Mouse (Mus musculus): ENCODE data around the gene Gm45844.
"Not testable (repeated sequence)": the region's sequence is repeated elsewhere in the genome, so short reads cannot be mapped to it uniquely, and the experiment has no call there.

The Gm45844 gene

DNA sequence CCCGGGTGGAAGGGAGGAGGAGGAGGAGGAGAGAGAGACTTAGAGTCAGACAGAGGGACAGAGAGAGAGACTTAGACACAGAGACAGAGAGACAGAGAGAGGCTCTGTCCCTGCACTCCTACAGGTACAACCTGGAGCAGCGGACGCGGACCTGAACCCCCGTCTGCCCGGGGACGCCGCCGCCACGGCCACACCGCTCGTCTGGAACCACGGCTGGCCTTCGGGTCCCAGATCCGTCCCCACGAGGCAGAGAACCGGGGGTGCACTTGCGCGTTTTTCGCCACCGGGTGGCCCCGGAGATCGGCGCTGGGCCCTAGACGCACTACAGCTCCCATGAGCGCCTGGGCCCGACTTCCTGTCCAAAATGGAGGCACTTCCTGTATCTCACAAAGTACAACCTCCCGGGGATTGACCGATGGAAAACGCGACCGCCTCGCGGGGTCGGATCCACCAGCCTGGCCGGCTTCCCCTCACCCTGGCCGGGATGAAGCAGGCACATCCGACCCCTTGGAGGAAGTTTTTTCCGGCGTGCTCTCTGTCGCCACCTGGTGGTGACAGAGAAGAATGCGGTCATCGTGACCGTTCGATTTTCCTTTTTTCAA, at the start of gene Gm45844:
Gene Gm45844, minus strand, starts transcription at position 324 of the 602 bp plus-strand sequence.
- DNase-seq (ENCODE audit: low read depth in 1 of 2, low spot score in 2 of 2): peak; percentile 69 to 90

DNA sequence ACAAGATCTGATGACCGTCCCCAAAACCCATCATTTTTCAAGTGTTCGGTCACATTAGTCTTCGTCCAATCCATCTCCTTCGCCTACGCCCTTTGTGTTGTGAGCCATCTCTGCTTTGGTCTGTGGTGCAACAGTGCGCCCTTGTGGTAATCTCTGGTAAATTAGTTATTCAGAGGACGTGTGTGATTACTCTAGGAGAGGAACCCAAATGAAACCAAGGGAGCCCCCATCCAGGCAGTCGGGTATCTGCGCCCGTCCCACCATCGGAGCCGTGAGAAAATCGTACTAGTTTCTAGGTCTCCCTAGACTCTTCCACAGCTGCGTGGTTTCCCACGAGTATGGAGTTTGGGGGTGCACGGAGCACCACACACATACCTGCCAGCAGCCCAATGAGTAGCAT, 17.5 kb upstream of the Gm45844 start:
- DNase-seq (ENCODE audit: low read depth in 1 of 2, low spot score in 2 of 2): peak in 1 of 2 experiments; percentile 56

DNA sequence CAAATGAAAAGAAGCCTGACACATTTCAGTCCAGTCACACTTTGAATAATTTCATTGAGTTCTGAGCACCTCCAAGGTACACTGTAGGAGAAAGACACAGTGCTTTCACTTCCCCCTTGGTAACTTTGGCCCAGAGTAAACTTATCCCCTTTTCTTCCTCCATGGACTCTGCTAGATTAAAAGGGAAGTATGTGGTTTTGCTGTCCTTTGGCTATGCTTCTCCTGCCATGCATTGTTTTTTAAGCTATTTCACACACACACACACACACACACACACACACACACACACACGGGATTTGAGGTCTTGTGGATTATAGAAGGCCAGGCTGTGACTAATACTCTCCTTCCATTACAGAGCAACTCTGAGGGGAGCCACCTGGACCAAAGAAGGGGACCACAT, 3.3 kb upstream of the Gm45844 start:
- DNase-seq (ENCODE audit: low read depth in 1 of 2, low spot score in 2 of 2): peak; percentile 34 to 44

DNA sequence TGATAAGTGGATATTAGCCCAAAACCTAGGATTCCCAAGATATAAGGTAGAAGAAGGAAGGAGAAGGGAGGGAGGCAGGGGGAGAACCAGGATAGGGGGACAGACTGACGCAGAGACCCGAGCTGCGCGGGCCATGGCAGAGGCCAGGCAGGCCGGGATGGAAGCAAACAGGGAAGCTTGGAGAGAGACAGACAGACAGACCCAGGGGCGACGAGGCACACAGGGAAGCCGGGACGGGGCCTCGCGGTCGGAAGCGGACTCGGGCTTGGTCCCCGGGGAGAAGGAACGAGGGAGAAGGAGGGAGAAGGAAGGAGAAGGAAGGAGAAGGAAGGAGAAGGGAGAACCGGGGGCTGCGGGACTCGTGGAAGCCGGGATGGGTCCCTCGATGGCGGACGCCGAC, 533 bp downstream of the Gm45844 start:
- DNase-seq (ENCODE audit: low read depth in 1 of 2, low spot score in 2 of 2): not testable (repeated sequence)

DNA sequence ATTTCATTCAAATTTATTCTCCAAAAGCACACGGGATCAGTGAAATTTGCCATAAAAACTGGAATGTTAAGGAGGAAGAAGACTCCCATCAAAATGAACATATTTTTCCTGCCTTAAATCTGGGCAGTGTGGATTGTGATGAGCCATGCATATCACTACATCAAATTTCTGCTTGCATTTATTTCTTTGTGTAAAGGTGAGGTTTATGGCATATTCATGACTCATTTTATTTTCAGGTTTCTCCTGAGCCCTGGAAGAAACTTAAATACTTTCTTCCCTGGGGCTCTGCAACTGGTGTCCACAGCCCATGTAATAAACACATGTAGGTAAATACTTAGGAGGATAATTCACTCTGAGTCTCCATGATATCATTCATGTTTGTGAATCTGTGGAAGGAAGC, 30.9 kb downstream of the Gm45844 start, which contains the start of gene Vmn2r29:
Gene Vmn2r29, minus strand, starts transcription at position 101 of the 400 bp plus-strand sequence.
- not testable (repeated sequence) for DNase-seq (ENCODE audit: low read depth in 1 of 2, low spot score in 2 of 2)

DNA sequence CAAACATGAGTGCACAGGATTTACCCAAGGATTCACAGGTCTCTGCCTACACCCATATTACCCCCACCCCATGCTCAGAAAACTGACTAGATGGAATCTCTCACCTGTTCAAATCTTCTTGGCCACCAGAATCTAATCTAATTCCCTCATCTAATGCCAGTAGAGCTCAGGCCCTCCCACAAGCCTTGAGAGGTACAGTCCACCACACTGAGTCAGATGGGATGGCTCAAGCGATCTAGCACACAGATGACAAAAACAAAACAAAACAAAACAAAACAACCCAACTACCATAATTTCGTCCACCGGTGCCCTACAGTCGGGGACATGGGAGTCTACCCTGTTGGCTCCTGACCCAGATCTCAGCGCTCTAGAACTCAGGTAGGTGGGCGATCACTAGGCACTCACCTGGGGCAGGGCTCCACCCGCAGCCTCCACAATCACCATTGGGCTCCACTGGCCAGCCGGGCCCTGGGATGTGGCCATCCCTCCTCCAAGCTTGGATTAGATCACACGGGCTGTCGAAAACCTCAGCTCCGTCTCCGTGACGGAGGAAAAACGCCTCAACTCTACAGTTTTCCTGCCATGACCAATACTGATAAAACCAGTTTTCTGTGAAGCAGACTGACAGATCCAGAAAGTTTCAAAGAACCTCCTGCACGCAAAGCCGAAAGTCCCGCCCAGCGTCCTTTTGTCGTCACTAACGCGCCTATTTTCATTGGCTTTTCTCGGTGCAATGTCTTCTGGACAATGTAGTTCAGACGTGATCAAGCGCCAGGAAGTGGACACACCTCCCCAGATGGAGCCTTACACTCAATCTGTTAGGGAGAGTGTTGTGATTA, 68.6 kb downstream of the Gm45844 start, which contains the start of gene Zfp772:
Gene Zfp772, minus strand, starts transcription at position 686 of the 839 bp plus-strand sequence.
- DNase-seq (ENCODE audit: low read depth in 1 of 2, low spot score in 2 of 2): peak in 1 of 2 experiments; percentile 4

DNA sequence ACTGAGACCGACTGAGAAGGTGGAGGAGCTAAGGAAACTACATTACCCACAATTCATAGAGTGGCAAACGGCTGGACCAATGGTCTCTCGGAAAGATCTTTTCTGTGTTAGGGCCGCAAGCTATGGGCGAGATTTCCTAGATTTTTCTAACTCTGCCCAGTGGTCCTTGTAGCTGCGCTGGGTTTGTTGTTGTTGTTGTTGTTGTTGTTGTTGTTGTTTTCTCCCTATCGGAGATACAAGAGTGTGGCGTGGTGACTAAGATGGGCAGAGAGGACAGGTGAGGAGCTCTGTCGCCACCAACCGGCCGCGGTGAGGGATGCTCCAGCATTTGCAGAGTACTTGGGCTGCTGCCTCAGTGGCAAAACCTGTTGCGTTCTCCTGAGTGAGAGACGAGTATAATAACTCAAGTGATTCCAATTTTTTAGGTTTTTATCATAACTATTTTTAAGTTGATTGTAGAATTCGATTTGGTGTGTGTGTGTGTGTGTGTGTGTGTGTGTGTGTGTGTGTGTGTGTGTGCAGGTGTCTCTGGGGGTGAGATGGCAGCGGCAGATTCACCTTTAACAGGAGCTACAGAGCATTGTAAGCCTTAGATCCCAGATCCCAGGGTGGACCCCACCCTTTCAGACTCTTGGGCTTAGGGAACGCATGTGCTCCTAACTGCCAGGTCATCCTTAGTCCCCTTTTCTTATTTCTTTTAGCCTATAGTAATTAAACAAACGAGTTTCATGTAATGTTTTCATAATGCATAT, 89.7 kb downstream of the Gm45844 start:
- peak; percentile 9 for DNase-seq (ENCODE audit: low read depth in 1 of 2, low spot score in 2 of 2)

DNA sequence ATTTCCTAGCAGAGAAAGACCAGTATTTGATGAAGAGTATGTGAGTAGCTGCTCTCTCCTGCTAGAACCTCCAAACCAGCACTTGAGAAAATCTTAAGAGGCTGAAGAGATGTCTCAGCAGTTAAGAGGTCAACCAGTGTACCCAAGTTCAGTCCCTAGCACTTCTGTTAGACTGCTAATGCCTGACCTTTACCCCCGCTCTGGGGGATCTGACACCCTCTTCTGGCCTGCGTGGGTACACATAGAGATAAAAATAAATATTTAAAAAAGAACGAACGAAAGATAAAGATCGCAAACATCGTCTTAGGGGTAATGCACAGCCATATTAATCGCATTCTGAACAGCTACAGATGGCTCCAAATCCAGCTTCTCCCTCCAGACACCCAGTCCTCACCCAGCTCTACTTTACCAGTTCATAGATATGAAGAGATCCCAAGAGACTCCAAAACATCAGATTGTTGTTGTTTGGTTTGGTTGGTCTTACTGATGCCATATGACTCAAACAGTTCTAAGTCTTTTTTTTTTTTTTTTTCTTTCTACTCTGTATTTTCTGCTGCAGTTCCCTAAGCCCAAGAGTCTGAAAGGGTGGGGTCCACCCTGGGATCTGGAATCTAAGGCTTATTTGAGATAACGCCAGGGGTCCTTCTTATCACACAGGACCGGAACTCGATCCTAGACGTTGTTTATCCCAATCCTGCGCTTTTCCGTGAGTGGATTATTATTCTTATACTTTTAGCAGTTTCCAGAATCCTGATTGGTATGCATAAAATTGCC, 90.5 kb downstream of the Gm45844 start:
- DNase-seq (ENCODE audit: low read depth in 1 of 2, low spot score in 2 of 2): no peak

DNA sequence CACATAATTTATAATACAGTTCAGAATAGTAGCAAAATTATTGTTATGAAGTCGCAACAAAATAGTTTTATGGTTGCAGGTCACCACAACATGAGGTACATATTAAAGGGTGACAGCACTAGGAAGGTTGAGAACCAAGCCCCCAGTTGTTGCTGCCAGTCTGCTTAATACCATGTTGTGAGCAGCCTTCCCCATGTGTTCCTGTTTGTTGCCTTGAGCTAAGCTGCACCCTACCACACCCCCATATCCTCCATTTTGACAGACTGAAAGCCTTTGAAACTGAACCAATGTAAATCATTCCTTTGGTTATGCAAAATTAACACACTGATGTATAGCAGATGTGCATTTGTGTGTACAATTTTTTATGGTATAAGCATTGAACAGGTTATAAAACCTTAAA, 92.2 kb downstream of the Gm45844 start:
- no peak for DNase-seq (ENCODE audit: low read depth in 1 of 2, low spot score in 2 of 2)

DNA sequence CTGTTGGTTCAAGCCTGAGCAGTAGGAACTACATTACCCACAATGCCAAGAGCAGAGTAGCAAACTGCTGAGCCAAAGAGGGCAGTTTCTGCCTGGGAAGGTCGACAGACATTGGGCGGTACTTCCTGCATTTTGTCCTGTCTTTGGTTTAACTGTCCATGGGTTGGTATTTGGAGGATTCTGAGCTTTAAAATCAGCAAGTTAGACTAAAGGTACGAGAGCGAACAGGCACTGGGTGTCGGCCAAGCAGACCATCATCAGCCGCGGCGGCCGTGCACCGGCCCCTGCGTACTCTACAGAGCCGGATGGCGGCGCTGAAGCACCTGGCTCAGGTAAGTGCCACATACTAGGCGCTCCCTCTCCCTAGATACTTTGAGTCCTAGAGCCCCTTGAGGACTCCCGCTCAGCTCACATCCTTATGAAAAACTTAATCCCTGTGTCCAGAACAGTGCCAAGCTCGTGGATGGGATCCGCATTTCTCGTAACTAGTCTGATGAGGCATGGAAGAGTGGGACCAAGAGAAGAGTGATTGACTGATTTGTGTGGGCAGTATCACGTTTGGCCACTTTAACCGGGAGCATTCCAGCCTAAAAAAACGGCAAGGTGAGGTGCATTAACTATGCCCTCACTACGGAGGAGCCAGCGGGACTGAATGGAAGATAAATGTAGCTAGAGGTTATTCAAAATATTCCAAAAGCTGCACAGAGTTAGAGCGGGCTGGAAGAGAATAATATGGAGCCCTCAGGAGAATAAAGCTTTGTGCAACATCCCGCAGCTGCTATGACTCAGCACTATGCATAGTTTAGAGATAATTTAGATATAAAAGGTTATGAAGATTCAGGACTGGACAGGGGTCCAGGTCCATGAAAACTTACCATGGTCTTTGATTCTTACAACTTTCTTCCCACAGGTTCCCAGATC, 106.6 kb downstream of the Gm45844 start, which contains the start of gene Zfp418:
Gene Zfp418, plus strand, starts transcription at position 104 of the 921 bp plus-strand sequence.
- DNase-seq (ENCODE audit: low read depth in 1 of 2, low spot score in 2 of 2): no peak
